Mouse (Mus musculus) lung, postnatal 36 days (tissue): ENCODE measurements at regions not wholly inside any gene's neighbourhood (a gene's known extent, or its start where the extent isn't known, plus 50 kb on each side); places are given as distances from the start of the nearest gene placed in this dataset.

Experiments used
- DNase-seq: peaks from one replicate; pipeline ENCODE4 v3.0.0; 2022; ENCODE audit warnings: mixed read lengths

GRCm38 (mm10) chr16:65916831-65917230 is 101.8 kb downstream of the Vgll3 start:
- no peak for DNase-seq

GRCm38 (mm10) chr16:65925986-65926385 is 110.9 kb downstream of the Vgll3 start:
- DNase-seq, result no peak

GRCm38 (mm10) chr16:65963829-65964228 is 148.8 kb downstream of the Vgll3 start:
- DNase-seq, result no peak

- no peak for DNase-seq
Measured at GRCm38 (mm10) chr16:65964260-65964659, 149.2 kb downstream of the Vgll3 start.

GRCm38 (mm10) chr16:65977075-65977474 is 162.0 kb downstream of the Vgll3 start:
- no peak for DNase-seq

- no peak for DNase-seq
Measured at GRCm38 (mm10) chr16:65987186-65987585, 172.1 kb downstream of the Vgll3 start.

GRCm38 (mm10) chr16:65999343-65999742 is 184.3 kb downstream of the Vgll3 start:
- DNase-seq, result no peak

GRCm38 (mm10) chr16:66000728-66001273 is 185.7 kb downstream of the Vgll3 start:
- no peak for DNase-seq

- DNase-seq, result no peak
Measured at GRCm38 (mm10) chr16:66004689-66005088, 189.6 kb downstream of the Vgll3 start.

GRCm38 (mm10) chr16:66005954-66006580 is 191.0 kb downstream of the Vgll3 start:
- DNase-seq, result peak; percentile 52

- no peak for DNase-seq
Measured at GRCm38 (mm10) chr16:66013608-66014007, 198.6 kb downstream of the Vgll3 start.

- no peak for DNase-seq
Measured at GRCm38 (mm10) chr16:66014861-66015602, 200.0 kb downstream of the Vgll3 start.

GRCm38 (mm10) chr16:66017040-66017439 is 202.0 kb downstream of the Vgll3 start:
- peak; percentile 15 for DNase-seq

- DNase-seq, result no peak
Measured at GRCm38 (mm10) chr16:66023397-66023796, 208.3 kb downstream of the Vgll3 start.
